ENCODE assay signal across 8 mouse cellular contexts in the genomic region with DNA sequence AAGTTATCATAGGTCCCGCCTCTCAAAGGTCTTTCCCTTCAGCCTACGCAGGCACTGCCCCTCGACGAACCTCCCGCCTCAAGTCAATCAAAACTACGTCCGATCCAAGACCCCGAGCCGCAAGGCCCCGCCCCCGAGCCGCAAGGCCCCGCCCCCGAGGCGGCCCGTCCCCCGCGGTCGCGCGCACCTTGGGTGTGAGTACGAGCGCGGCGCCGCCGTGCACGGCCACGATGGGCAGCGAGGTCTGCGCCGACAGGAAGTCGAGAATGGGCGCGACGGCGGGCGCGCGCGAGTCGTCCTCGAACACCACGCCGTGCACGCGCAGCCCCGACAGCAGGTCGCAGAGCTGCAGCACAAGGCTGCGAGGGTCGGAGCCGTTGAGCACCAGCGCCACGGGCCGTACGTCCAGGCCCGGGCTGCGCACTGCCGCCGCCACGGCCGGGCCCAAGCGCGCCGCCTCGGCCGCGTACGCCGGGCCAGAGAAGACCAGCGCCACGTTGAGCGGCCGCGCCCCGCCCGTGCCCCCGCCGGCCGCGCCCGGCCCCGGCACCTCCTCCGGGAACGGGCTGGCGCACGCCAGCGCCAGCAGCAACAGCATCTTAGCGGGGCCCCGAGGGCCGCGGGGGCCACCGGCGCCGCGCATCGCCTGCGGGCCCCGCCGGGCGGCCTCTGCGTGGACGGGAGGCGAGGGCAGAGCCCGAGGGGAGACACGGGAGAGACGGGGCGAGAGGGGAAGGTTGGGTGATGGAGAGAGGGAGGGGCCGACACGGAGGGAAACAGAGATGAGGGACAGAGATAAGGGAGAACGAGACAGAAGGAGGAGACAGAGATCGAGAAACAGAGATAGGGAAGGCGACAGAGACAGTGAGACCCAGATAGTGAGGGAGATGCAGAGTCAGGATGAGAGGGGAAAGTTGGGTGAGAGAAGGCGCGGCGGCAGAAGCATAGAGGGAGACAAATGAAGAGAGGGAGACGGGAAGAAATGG. TPM values are rescaled to one million over a fixed set of nuclear protein-coding genes. Genes with fewer than 3 reads are reported as not detected.
DNase-seq lines count a peak whose midpoint lies in the region; ATAC-seq lines count a peak whose summit lies in the region.

No protein-coding gene starts in this region.

- H3K27ac ChIP-seq in hindbrain, embryonic 13.5 days, result peak overlapping the region; percentile 45

- H3K9me3 ChIP-seq in hindbrain, embryonic 13.5 days, result no peaks in the 10 kb centered on the region

- H3K27me3 ChIP-seq in hindbrain, embryonic 13.5 days, result peaks cover 64% of the 10 kb centered on the region

- H3K36me3 ChIP-seq in hindbrain, embryonic 13.5 days, result no peaks in the 10 kb centered on the region

- DNase-seq in Muller cell, postnatal 12 days (ENCODE audit: inconsistent ontology term), result peak; percentile 92
- DNase-seq in cerebellum, adult 9-10 months, result peak; percentile 65
- peak; percentile 77 to 79 for DNase-seq in frontal cortex, postnatal 14 days (ENCODE audit: low spot score in 2 of 2)
- DNase-seq in layer of hippocampus, postnatal 14 days (ENCODE audit: low spot score in 2 of 2), result peak; percentile 86 to 90
- DNase-seq in lung, postnatal 10 days, result peak; percentile 96
- peak; percentile 92 for DNase-seq in ovary, postnatal 14 days (ENCODE audit: low spot score)
- DNase-seq in thymus, postnatal 10 days (ENCODE audit: low spot score in 2 of 2), result peak; percentile 85 to 90

- H3K4me1 ChIP-seq in hindbrain, embryonic 13.5 days (replicated peaks), result peaks cover 54% of the 10 kb centered on the region

- peak overlapping the region; percentile 72 for H3K4me2 ChIP-seq in hindbrain, embryonic 13.5 days

- under 1% methylated on average over 91 of the region's 117 CpGs for WGBS in hindbrain, embryonic 13.5 days

- peak; percentile 33 for ATAC-seq in hindbrain, embryonic 13.5 days (ENCODE audit: low FRiP score)

- H3K4me3 ChIP-seq in hindbrain, embryonic 13.5 days, result peak overlapping the region; percentile 65

- peak overlapping the region; percentile 83 for H3K9ac ChIP-seq in hindbrain, embryonic 13.5 days

RNA-seq across cellular contexts. Expression of a gene that starts 6.4 kb away (rescaled TPM):
- 40.6 and 45.7 TPM in 2 replicates for polyA plus RNA-seq in hindbrain, embryonic 13.5 days (2015; fragmentation: Nextera tagmentation; extraction: Ambion mirVana)
- total RNA-seq in layer of hippocampus, postnatal 14 days (2021), result 10 to 100 TPM; 87.5 to 91.6 TPM

RNA-seq across cellular contexts. Expression of a gene that starts 12.0 kb away (rescaled TPM):
- 1.5 and 1.6 TPM in 2 replicates for polyA plus RNA-seq in hindbrain, embryonic 13.5 days (2015; fragmentation: Nextera tagmentation; extraction: Ambion mirVana)
- total RNA-seq in layer of hippocampus, postnatal 14 days (2021), result 10 to 100 TPM; 19.7 to 20.4 TPM

RNA-seq across cellular contexts. Expression of a gene that starts 30.3 kb away (rescaled TPM):
- polyA plus RNA-seq in hindbrain, embryonic 13.5 days (2015; fragmentation: Nextera tagmentation; extraction: Ambion mirVana), result 0.17 and 0.36 TPM in 2 replicates
- total RNA-seq in layer of hippocampus, postnatal 14 days (2021), result not detected

RNA-seq across cellular contexts. Expression of a gene that starts 30.5 kb away (rescaled TPM):
- polyA plus RNA-seq in hindbrain, embryonic 13.5 days (2015; fragmentation: Nextera tagmentation; extraction: Ambion mirVana), result 6.2 and 6.6 TPM in 2 replicates
- 10 to 100 TPM; 20.8 to 25.6 TPM for total RNA-seq in layer of hippocampus, postnatal 14 days (2021)

RNA-seq across cellular contexts. Expression of a gene that starts 35.5 kb away (rescaled TPM):
- 37.5 and 40.3 TPM in 2 replicates for polyA plus RNA-seq in hindbrain, embryonic 13.5 days (2015; fragmentation: Nextera tagmentation; extraction: Ambion mirVana)
- 10 to 100 TPM; 21.2 to 21.9 TPM for total RNA-seq in layer of hippocampus, postnatal 14 days (2021)

Comparison
In these comparisons a context has a peak if more than half of its experiments do, and no peak if none do; other contexts are left out.
1. Peak in every context shown above with its lines: DNase-seq, ATAC-seq, H3K4me3 ChIP-seq and H3K27ac ChIP-seq.